Mouse (Mus musculus) c-Kit-positive CD71-positive TER-119-negative erythroid progenitor cells, embryonic 14.5 days (primary cell): ENCODE data around the gene Map3k3.

Source experiments
- DNase-seq: peaks from one replicate; pipeline ENCODE4 v3.0.0-alpha.2; 2013; ENCODE audit warnings: low read depth

The Map3k3 gene

GRCm38 (mm10) chr11:106158081-106158929, 73.9 kb downstream of the Map3k3 start:
- no peak for DNase-seq

GRCm38 (mm10) chr11:106158930-106159215, 74.5 kb downstream of the Map3k3 start:
- no peak for DNase-seq

GRCm38 (mm10) chr11:106159216-106159920, 75.0 kb downstream of the Map3k3 start:
- DNase-seq: no peak

- DNase-seq: no peak
These were observed 75.8 kb downstream of the Map3k3 start for GRCm38 (mm10) chr11:106159921-106160840.

GRCm38 (mm10) chr11:106160841-106161721, 76.7 kb downstream of the Map3k3 start, which contains the start of the genes Gm10840 and Limd2:
Gm10840 (plus strand) TSS chr11:106160850.
Limd2 (minus strand) TSS chr11:106160860.
- no peak for DNase-seq

GRCm38 (mm10) chr11:106162237-106162636, 77.8 kb downstream of the Map3k3 start:
- no peak for DNase-seq

- DNase-seq: no peak
These were observed 79.1 kb downstream of the Map3k3 start for GRCm38 (mm10) chr11:106163546-106163945.

GRCm38 (mm10) chr11:106164601-106165180, 80.3 kb downstream of the Map3k3 start:
- no peak for DNase-seq

GRCm38 (mm10) chr11:106167435-106167834, 83.0 kb downstream of the Map3k3 start:
- DNase-seq: no peak

GRCm38 (mm10) chr11:106170807-106171206, 86.4 kb downstream of the Map3k3 start:
- DNase-seq: no peak

GRCm38 (mm10) chr11:106173228-106173627, 88.8 kb downstream of the Map3k3 start:
- DNase-seq: no peak

- DNase-seq: no peak
These were observed 90.0 kb downstream of the Map3k3 start for GRCm38 (mm10) chr11:106174372-106174771.

- DNase-seq: no peak
These were observed 90.7 kb downstream of the Map3k3 start for GRCm38 (mm10) chr11:106175081-106175480.

GRCm38 (mm10) chr11:106176372-106176771, 92.0 kb downstream of the Map3k3 start:
- no peak for DNase-seq

GRCm38 (mm10) chr11:106178036-106178782, 93.8 kb downstream of the Map3k3 start:
- DNase-seq: no peak

- DNase-seq: no peak
These were observed 95.5 kb downstream of the Map3k3 start for GRCm38 (mm10) chr11:106179711-106180448.

GRCm38 (mm10) chr11:106180449-106180801, 96.0 kb downstream of the Map3k3 start:
- no peak for DNase-seq

GRCm38 (mm10) chr11:106187326-106187725, 102.9 kb downstream of the Map3k3 start:
- DNase-seq: no peak

GRCm38 (mm10) chr11:106191716-106192115, 107.3 kb downstream of the Map3k3 start:
- DNase-seq: no peak
